Mouse (Mus musculus): ENCODE measurements around the gene Neurog3.
A peak's percentile ranks its signal among the peaks of the same experiment; 100 is the strongest.

Gene Neurog3

GRCm38 (mm10) chr10:62137150-62137549 lies 4.3 kb downstream of the Neurog3 start:
- no peak for DNase-seq (ENCODE audit: low spot score)

- no peak for DNase-seq (ENCODE audit: low spot score)
These were observed 5.2 kb downstream of the Neurog3 start for GRCm38 (mm10) chr10:62138040-62138439.

- no peak for DNase-seq (ENCODE audit: low spot score)
These were observed 10.9 kb downstream of the Neurog3 start, which contains the start of gene Fam241b for GRCm38 (mm10) chr10:62143820-62144219. Fam241b (minus strand) TSS chr10:62143920.

- no peak for DNase-seq (ENCODE audit: low spot score)
These were observed 13.1 kb downstream of the Neurog3 start for GRCm38 (mm10) chr10:62145957-62146356.

- DNase-seq (ENCODE audit: low spot score), result no peak
These were observed 14.8 kb downstream of the Neurog3 start for GRCm38 (mm10) chr10:62147466-62148248.

GRCm38 (mm10) chr10:62149929-62150328 lies 17.0 kb downstream of the Neurog3 start:
- DNase-seq (ENCODE audit: low spot score), result no peak

GRCm38 (mm10) chr10:62162410-62162809 lies 29.5 kb downstream of the Neurog3 start:
- DNase-seq (ENCODE audit: low spot score), result no peak

- no peak for DNase-seq (ENCODE audit: low spot score)
These were observed 40.1 kb downstream of the Neurog3 start for GRCm38 (mm10) chr10:62172841-62173553.

- DNase-seq (ENCODE audit: low spot score), result no peak
These were observed 41.1 kb downstream of the Neurog3 start for GRCm38 (mm10) chr10:62173941-62174448.

- DNase-seq (ENCODE audit: low spot score), result no peak
These were observed 41.8 kb downstream of the Neurog3 start for GRCm38 (mm10) chr10:62174533-62175313.

- DNase-seq (ENCODE audit: low spot score), result no peak
These were observed 47.1 kb downstream of the Neurog3 start for GRCm38 (mm10) chr10:62179944-62180343.

- DNase-seq (ENCODE audit: low spot score), result no peak
These were observed 48.8 kb downstream of the Neurog3 start for GRCm38 (mm10) chr10:62181701-62182100.

GRCm38 (mm10) chr10:62182471-62183014 lies 49.7 kb downstream of the Neurog3 start:
- no peak for DNase-seq (ENCODE audit: low spot score)

- peak; percentile 98 for DNase-seq (ENCODE audit: low spot score)
These were observed 50.2 kb downstream of the Neurog3 start for GRCm38 (mm10) chr10:62183053-62183452.

Data from layer of hippocampus, adult 11-12 months (tissue).